Mouse (Mus musculus): ENCODE results near the gene Gm10600. TPM values are rescaled to one million over a fixed set of nuclear protein-coding genes. Genes with fewer than 3 reads are reported as not detected.
"Not testable (repeated sequence)": the region's sequence is repeated elsewhere in the genome, so short reads cannot be mapped to it uniquely, and the experiment has no call there.

The Gm10600 gene
- not detected in 2 replicates for polyA plus RNA-seq (2012; rRNA removed)

GRCm38 (mm10) chr4:42240339-42240738 is at the start of gene Gm10600:
TSS of gene Gm10600 (plus strand) at chr4:42240639.
- not testable (repeated sequence) for H3K27me3 ChIP-seq (ENCODE audit: control insufficient read depth, insufficient read depth, low read length)
- WGBS: no CpG with 5 or more reads among the region's 4 CpGs

DNA sequence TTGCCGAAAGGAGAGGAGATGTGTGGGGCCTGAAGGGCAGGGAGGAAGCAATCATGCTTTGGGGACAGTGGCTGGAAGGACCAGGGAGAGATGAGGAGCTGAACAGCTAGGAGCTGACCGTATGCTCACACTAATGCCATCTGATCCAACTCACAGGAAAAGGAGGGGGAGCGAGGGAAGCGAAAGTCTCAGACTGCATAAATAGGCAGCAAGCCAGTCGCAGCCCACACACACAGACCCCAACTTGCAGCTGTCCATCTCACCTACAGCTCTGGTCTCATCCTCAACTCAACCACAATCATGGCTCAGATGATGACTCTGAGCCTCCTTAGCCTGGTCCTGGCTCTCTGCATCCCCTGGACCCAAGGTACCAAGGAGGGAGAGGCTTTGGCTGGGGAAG is 15.0 kb downstream of the Gm10600 start, which contains the start of gene Ccl21b:
Gene Ccl21b, plus strand, starts transcription at position 301 of the 400 bp plus-strand sequence.
- not testable (repeated sequence) for H3K27ac ChIP-seq (ENCODE audit: insufficient read depth, low read length); DNase-seq; H3K4me3 ChIP-seq (replicated peaks; ENCODE audit: insufficient read depth, low read depth, low read length); H3K27me3 ChIP-seq (ENCODE audit: control insufficient read depth, insufficient read depth, low read length); H3K4me1 ChIP-seq (ENCODE audit: control insufficient read depth, insufficient read depth, low read length)
- WGBS: no CpG with 5 or more reads among the region's 5 CpGs

More at GRCm38 (mm10) chr4:42240339-42240738, at the start of gene Gm10600:
- DNase-seq; H3K27ac ChIP-seq (ENCODE audit: insufficient read depth, low read length); H3K4me3 ChIP-seq (replicated peaks; ENCODE audit: insufficient read depth, low read depth, low read length); H3K4me1 ChIP-seq (ENCODE audit: control insufficient read depth, insufficient read depth, low read length): not testable (repeated sequence)

Other genes starting within 250 kb of the Gm10600 start
- 0.87 and 1.0 TPM in 2 replicates for gene Gm21093, start 205.9 kb upstream of the Gm10600 start, polyA plus RNA-seq (2012; rRNA removed)
- gene Gm3893, start 149.4 kb upstream of the Gm10600 start, polyA plus RNA-seq (2012; rRNA removed): not detected in 2 replicates
- gene Gm13304, start 125.8 kb upstream of the Gm10600 start, polyA plus RNA-seq (2012; rRNA removed): 0.17 and 0.38 TPM in 2 replicates
- 0.59 and 0.76 TPM in 2 replicates for gene Gm13306, start 87.2 kb upstream of the Gm10600 start, polyA plus RNA-seq (2012; rRNA removed)
- gene Gm13305, start 72.0 kb upstream of the Gm10600 start, polyA plus RNA-seq (2012; rRNA removed): 0.36 and 0.44 TPM in 2 replicates
- not detected in 2 replicates for gene Ccl21b, start 15.1 kb downstream of the Gm10600 start, polyA plus RNA-seq (2012; rRNA removed)
- gene Gm21953, start 53.6 kb downstream of the Gm10600 start, polyA plus RNA-seq (2012; rRNA removed): not detected in 2 replicates
- 0.35 and 0.69 TPM in 2 replicates for gene Fam205a3, start 77.7 kb downstream of the Gm10600 start, polyA plus RNA-seq (2012; rRNA removed)
- not detected in 2 replicates for gene Gm21586, start 198.7 kb downstream of the Gm10600 start, polyA plus RNA-seq (2012; rRNA removed)
- 0.48 and 0.64 TPM in 2 replicates for gene Gm2163, start 226.1 kb downstream of the Gm10600 start, polyA plus RNA-seq (2012; rRNA removed)